Mouse (Mus musculus) kidney, embryonic 15.5 days (tissue): ENCODE measurements around the gene Eif3b. TPM values are rescaled to one million over a fixed set of nuclear protein-coding genes. Genes with fewer than 3 reads are reported as not detected.

Experiments used
- ATAC-seq: fragments of 200-750 bp; cut with Nextera tagmentation; replicated peaks from 2 replicates; pipeline ENCODE4 v1.8.0; 2017; ENCODE audit warnings: moderate TSS enrichment; ENCODE audit not compliant: low FRiP score
- H3K27ac ChIP-seq: fragments of 300-500 bp; sonication (generic); 2 replicates; pipeline ENCODE4 v1.5.1; 2015; ENCODE audit warnings: mild to moderate bottlenecking, inconsistent platforms
- H3K27me3 ChIP-seq: fragments of 300-500 bp; sonication (generic); 2 replicates; pipeline ENCODE4 v1.6.1; 2015; ENCODE audit warnings: inconsistent platforms
- H3K36me3 ChIP-seq: fragments of 300-500 bp; sonication (generic); 2 replicates; pipeline ENCODE4 v1.6.1; 2015; ENCODE audit warnings: inconsistent platforms
- H3K4me1 ChIP-seq: fragments of 300-500 bp; sonication (generic); 2 replicates; pipeline ENCODE4 v1.6.1; 2015; ENCODE audit warnings: inconsistent platforms
- H3K4me2 ChIP-seq: fragments of 300-500 bp; sonication (generic); 2 replicates; pipeline ENCODE4 v1.6.1; 2015; ENCODE audit warnings: moderate library complexity, mild to moderate bottlenecking, inconsistent platforms
- H3K4me3 ChIP-seq: fragments of 300-500 bp; sonication (generic); replicated peaks from 2 replicates; pipeline ENCODE4 v1.5.1; 2015; ENCODE audit warnings: mild to moderate bottlenecking, inconsistent platforms
- H3K9ac ChIP-seq: fragments of 300-500 bp; sonication (generic); 2 replicates; pipeline ENCODE4 v1.6.1; 2015; ENCODE audit warnings: mild to moderate bottlenecking, inconsistent platforms
- H3K9me3 ChIP-seq: fragments of 300-500 bp; sonication (generic); replicated peaks from 2 replicates; pipeline ENCODE4 v1.6.1; 2016; ENCODE audit warnings: inconsistent platforms
- WGBS: fragments of 180-500 bp; shearing (Covaris S2); methylation state at CpG from one replicate; pipeline ENCODE4 v1.1.7; 2015; ENCODE audit warnings: mixed read lengths; 5-methylcytosine and 5-hydroxymethylcytosine counted together
- polyA plus RNA-seq: library from polyadenylated mRNA; unstranded; fragments of >200 nt; fragmentation: Nextera tagmentation; extraction: Ambion mirVana; gene quantifications from 2 replicates; pipeline ENCODE4 v1.2.1, GENCODE M21; 2015

The Eif3b gene
- polyA plus RNA-seq, 1 experiment from 2014 or later = 127 TPM

DNA sequence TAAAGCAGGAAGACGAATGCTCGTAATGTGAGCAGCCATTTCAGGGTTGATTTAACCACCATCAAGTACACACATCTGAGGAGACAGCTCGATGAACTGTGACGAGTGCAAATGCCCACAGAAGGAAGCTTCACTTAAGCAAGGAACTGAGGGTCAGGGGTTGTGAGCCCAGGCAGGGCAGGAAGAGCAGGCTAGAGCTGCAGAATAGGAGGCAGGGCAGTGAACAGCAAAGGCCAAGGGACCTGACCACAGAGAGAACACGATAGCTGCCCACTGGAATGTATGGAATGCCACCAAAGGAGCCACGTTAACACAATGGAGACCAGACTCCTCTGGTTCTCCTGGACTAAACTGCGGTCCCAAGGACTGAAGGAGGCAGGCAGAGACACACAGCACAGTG, 35.6 kb upstream of the Eif3b start:
- Histone ChIP-seq H3K27ac (peak overlapping the region; percentile 89), H3K36me3 (no peaks in the 10 kb centered on the region), H3K4me1 (peaks cover 50% of the 10 kb centered on the region), H3K9ac (no peak overlapping the region), H3K4me2 (peak overlapping the region; percentile 18), H3K4me3 (no peak overlapping the region), H3K9me3 (no peaks in the 10 kb centered on the region), H3K27me3 (no peaks in the 10 kb centered on the region)
- WGBS = 11% methylated on average over 7 of the region's 7 CpGs
- ATAC-seq = peak; percentile 87

DNA sequence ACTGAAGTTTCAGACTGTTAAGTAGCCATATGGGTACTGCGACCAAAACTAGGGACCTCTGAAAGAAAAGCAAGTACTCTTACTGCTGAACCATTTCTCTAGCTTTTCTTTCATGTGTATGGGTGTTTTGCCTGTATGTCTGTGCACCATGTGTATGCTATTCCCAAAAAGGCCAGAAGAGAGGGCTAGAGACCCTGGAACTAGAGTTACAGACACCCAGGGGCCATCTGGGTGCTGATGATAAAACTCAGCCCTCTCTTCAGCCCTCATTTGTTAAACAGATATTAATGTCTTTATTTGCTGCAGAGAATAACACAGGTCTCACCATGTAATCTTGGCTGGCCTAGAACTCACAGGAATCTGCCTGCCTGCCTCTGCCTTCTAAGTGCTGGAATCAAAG, 34.7 kb upstream of the Eif3b start:
- no peaks in the 10 kb centered on the region for H3K9me3 ChIP-seq
- peaks cover 49% of the 10 kb centered on the region for H3K4me1 ChIP-seq
- no peak overlapping the region for H3K9ac ChIP-seq
- peak overlapping the region; percentile 89 for H3K27ac ChIP-seq
- no peaks in the 10 kb centered on the region for H3K27me3 ChIP-seq
- H3K36me3 ChIP-seq = no peaks in the 10 kb centered on the region
- no peak for ATAC-seq
- H3K4me2 ChIP-seq = no peak overlapping the region
- H3K4me3 ChIP-seq = no peak overlapping the region
- 93% methylated on average over 1 of the region's 1 CpGs for WGBS

DNA sequence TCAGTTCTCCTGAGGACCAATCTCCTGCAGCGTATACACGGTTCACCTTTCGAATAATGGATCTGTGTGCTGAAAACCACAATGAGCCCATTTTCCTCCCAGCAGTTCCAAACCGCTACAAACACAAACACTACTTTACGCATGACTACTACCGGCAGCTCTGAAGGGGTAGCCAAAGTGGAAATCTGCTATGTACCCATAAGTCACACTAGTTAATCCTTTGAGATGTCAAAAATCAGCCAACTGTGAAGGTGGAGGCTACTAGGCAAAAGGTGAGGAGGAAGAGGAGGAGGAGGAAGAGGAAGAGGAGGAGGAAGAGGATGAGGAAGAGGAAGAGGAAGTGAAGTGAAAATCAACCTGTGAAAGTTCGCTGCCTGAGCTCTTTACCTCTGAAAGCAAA, 31.9 kb upstream of the Eif3b start:
- Histone ChIP-seq H3K9me3 (no peaks in the 10 kb centered on the region), H3K4me1 (peaks cover 49% of the 10 kb centered on the region), H3K27ac (no peak overlapping the region), H3K4me3 (no peak overlapping the region), H3K9ac (no peak overlapping the region), H3K27me3 (0 out of 2 replicates have a peak, but pooled peaks cover 3% of the 10 kb centered on the region), H3K36me3 (no peaks in the 10 kb centered on the region), H3K4me2 (peak overlapping the region; percentile 93)
- 63% methylated on average over 7 of the region's 7 CpGs for whole genome bisulfite sequencing
- no peak for ATAC-seq

GRCm38 (mm10) chr5:140387816-140388510, 31.2 kb upstream of the Eif3b start:
- 76% methylated on average over 12 of the region's 12 CpGs for WGBS
- no peak for ATAC-seq
- Histone ChIP-seq H3K36me3 (no peaks in the 10 kb centered on the region), H3K27me3 (0 out of 2 replicates have a peak, but pooled peaks cover 3% of the 10 kb centered on the region), H3K4me3 (peak overlapping the region; percentile 60), H3K4me1 (peaks cover 47% of the 10 kb centered on the region), H3K9ac (no peak overlapping the region), H3K4me2 (peak overlapping the region; percentile 93), H3K27ac (no peak overlapping the region), H3K9me3 (no peaks in the 10 kb centered on the region)

DNA sequence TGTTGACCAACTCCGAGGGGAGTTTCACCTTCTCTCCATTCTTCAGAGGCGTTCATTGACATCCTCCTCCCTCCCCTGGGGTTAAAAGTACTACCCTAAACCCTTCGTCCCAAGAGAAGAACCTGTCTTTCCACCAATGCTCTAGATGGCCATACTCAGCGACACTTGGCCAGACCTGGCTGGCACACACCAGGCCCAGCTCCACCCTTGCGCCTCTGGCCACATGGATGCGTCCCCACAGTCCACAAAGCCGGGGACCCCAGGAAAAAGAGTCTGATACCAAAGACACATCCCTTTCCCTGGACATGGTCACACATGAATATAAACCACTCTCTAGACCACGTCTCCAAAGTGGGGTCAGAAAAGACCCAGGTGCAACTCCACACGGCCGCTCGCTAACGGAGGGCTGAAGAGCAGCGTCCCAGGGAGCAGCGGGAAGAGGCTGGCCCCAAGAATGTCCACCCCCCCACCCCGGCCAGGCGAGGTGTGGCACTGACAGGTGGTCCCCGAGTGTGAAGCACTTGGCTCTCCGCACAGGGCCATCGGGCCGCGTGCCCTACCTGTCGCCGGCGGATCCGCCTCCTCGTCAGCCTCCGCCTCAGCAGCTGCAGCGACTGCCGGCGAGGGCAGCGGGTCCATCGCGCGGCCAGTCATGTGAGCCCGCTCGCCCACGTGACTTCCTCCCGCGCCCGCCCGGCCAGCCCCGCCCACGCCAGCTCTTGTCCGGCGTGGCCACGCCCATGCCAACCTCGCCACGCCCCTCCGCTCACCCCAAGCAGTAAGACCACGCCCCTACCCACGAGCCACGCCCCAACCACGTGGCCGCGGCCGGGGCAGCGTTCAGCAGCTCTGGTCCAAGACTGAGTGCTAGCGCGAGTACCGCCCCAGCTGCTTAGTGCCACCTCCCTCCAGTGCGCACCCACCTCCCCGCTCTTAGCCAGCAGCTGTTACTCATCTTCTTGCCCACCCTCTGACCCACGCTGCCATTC, 30.2 kb upstream of the Eif3b start, which contains the start of gene Snx8:
TSS of gene Snx8 (minus strand) at position 675 of the 989 bp plus-strand sequence.
- Histone ChIP-seq H3K36me3 (no peaks in the 10 kb centered on the region), H3K9me3 (no peaks in the 10 kb centered on the region), H3K4me2 (peak within 1 kb of the TSS; percentile 93), H3K4me3 (peak within 1 kb of the TSS; percentile 60), H3K9ac (peak within 1 kb of the TSS; percentile 60), H3K4me1 (peaks cover 39% of the 10 kb centered on the region), H3K27me3 (0 out of 2 replicates have a peak, but pooled peaks cover 3% of the 10 kb centered on the region), H3K27ac (no peak within 1 kb of the TSS)
- WGBS = under 1% methylated on average over 63 of the region's 63 CpGs
- peak; percentile 93 for ATAC-seq

- H3K27ac ChIP-seq = no peak overlapping the region
- H3K36me3 ChIP-seq = no peaks in the 10 kb centered on the region
- ATAC-seq = peak; percentile 5; the same call in 1 of the 2 replicates
- H3K9me3 ChIP-seq = no peaks in the 10 kb centered on the region
- 0 out of 2 replicates have a peak, but pooled peaks cover 3% of the 10 kb centered on the region for H3K27me3 ChIP-seq
- H3K4me1 ChIP-seq = peaks cover 31% of the 10 kb centered on the region
- H3K9ac ChIP-seq = no peak overlapping the region
- H3K4me3 ChIP-seq = peak overlapping the region; percentile 60
- 60% methylated on average over 3 of the region's 3 CpGs for WGBS
- H3K4me2 ChIP-seq = peak overlapping the region; percentile 93
These were observed 29.5 kb upstream of the Eif3b start for GRCm38 (mm10) chr5:140389647-140390046.

- no peak overlapping the region for H3K27ac ChIP-seq
- peaks cover 29% of the 10 kb centered on the region for H3K4me1 ChIP-seq
- no peak overlapping the region for H3K4me3 ChIP-seq
- no peak overlapping the region for H3K4me2 ChIP-seq
- H3K9me3 ChIP-seq = no peaks in the 10 kb centered on the region
- no peaks in the 10 kb centered on the region for H3K36me3 ChIP-seq
- 0 out of 2 replicates have a peak, but pooled peaks cover 3% of the 10 kb centered on the region for H3K27me3 ChIP-seq
- 81% methylated on average over 1 of the region's 1 CpGs for WGBS
- no peak for ATAC-seq
- H3K9ac ChIP-seq = no peak overlapping the region
These were observed 27.7 kb upstream of the Eif3b start for GRCm38 (mm10) chr5:140391435-140391834.

DNA sequence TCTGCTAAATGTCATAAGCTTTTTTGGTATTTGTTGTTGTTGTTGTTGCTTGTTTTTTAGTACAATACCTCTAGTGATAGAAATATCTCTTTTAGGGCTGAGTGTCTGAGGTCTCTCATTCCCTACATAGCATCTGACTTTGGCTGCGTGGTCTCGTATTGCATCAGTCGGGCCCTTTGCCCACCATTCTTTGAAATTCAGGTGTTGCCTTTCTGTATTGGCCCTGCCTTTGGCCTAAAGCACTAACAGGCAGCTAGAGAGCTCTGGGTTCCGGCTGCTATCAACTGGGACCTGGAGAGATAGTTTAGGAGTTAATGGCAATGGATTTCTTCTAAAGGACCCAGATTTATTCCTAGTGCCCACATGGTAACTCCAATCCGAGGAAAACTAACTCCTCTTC, 27.1 kb upstream of the Eif3b start:
- Histone ChIP-seq H3K4me3 (no peak overlapping the region), H3K27me3 (0 out of 2 replicates have a peak, but pooled peaks cover 3% of the 10 kb centered on the region), H3K9ac (no peak overlapping the region), H3K4me2 (no peak overlapping the region), H3K9me3 (no peaks in the 10 kb centered on the region), H3K4me1 (peaks cover 24% of the 10 kb centered on the region), H3K36me3 (no peaks in the 10 kb centered on the region), H3K27ac (no peak overlapping the region)
- no peak for ATAC-seq
- 90% methylated on average over 5 of the region's 5 CpGs for WGBS

DNA sequence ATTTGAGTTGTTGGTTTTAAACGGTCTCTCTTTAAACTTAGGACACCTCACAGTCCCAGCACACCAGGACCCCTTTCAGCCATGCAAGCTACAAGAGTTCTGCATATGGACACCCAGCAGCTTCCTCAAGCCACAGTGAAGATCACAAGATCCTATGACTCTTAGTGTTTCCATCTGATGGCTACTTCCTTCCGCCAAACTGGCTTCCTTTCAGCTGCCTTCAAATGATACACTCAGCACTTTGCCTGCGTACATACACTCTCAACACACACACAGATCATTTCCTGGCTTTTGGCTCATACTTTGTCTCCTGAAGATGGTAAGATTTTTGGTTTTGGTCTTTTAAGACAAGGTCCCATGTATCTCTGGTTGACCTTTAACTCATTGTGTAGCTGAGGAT, 26.4 kb upstream of the Eif3b start:
- no peaks in the 10 kb centered on the region for H3K36me3 ChIP-seq
- no peaks in the 10 kb centered on the region for H3K9me3 ChIP-seq
- peaks cover 16% of the 10 kb centered on the region for H3K4me1 ChIP-seq
- H3K9ac ChIP-seq = no peak overlapping the region
- H3K27me3 ChIP-seq = 0 out of 2 replicates have a peak, but pooled peaks cover 3% of the 10 kb centered on the region
- no peak overlapping the region for H3K27ac ChIP-seq
- H3K4me2 ChIP-seq = no peak overlapping the region
- 86% methylated on average over 3 of the region's 3 CpGs for WGBS
- no peak for ATAC-seq
- no peak overlapping the region for H3K4me3 ChIP-seq

DNA sequence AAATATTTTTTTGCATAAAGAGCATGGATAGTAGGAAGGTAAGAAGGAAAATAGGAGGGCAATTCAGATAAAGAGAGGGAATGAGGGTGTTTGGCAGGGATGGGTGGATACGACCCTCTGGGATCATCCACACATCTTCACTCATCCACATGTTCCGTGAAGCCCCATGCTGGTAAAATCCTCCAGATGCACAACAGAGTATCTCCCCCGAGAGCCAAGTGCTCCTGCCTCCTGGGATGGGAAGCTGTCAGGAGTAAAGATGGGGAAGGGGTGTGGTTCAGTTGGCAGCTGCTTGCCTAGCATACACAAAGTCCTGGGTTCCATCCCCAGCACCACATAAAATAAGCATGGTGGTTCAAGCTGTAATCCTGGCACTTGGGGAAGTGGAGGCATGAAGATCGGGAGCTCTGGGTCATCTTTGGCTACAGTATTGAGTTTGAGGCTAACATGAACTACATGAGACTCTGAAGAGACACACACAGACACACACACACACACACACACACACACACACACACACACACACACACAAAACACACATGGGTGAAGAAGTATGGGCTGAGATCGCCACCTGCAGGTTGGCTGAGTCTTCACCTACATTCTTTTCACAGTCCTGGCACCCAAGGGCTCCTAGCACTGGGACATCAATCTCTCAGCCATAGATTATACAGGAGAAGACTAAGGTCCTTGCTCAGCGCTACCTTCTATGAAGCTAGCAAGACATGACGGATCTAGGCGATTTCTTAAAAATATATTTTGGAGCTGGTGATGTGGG, 22.8 kb upstream of the Eif3b start:
- Histone ChIP-seq H3K27me3 (0 out of 2 replicates have a peak, but pooled peaks cover 6% of the 10 kb centered on the region), H3K4me3 (no peak overlapping the region), H3K4me2 (no peak overlapping the region), H3K9ac (no peak overlapping the region), H3K9me3 (no peaks in the 10 kb centered on the region), H3K27ac (no peak overlapping the region), H3K4me1 (no peaks in the 10 kb centered on the region), H3K36me3 (no peaks in the 10 kb centered on the region)
- 62% methylated on average over 8 of the region's 8 CpGs for WGBS
- ATAC-seq = no peak

DNA sequence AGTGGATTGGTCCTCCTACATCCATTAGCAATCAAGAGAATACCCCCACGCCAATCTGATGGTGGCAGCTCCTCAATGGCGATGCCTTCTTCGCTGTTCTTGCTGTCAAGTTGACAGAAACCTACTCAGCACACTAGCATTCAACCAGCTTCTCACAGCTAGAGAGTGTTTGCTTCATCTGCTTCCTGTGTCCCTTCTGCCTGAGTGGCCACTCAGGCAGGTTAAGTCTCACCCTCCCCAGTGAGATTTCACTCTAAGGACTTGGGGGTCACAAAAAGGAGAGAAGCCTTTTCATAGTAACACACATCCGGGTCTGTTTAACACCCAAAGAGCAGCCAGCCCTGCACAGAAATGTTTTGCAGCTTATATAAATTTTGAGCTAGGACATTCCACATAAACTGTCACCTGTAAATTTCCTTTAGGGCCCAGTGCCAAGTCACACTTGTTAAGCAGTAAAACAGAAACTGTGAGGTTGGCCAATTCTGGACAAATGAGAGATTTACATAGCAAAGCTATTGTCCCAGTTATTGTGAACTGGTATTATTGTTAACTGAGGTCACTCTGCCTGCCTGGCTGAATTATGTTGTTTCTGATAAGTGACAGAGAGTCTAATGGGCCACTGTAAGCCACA, 16.4 kb upstream of the Eif3b start:
- H3K27ac ChIP-seq = peak overlapping the region; percentile 37; the same call in 1 of the 2 replicates
- 75% methylated on average over 4 of the region's 4 CpGs for WGBS
- H3K9ac ChIP-seq = no peak overlapping the region
- no peaks in the 10 kb centered on the region for H3K9me3 ChIP-seq
- H3K4me1 ChIP-seq = peaks cover 11% of the 10 kb centered on the region
- no peak for ATAC-seq
- 0 out of 2 replicates have a peak, but pooled peaks cover 6% of the 10 kb centered on the region for H3K27me3 ChIP-seq
- no peak overlapping the region for H3K4me2 ChIP-seq
- no peaks in the 10 kb centered on the region for H3K36me3 ChIP-seq
- H3K4me3 ChIP-seq = no peak overlapping the region
